Mouse (Mus musculus) MEL (cell line): ENCODE data around the gene Dnajc10. TPM values are rescaled to one million over a fixed set of nuclear protein-coding genes. Genes with fewer than 3 reads are reported as not detected.

Source experiments
- DNase-seq: peaks from one replicate; pipeline ENCODE4 v3.0.0; 2011; ENCODE audit warnings: low read depth, low spot score
- H3K27ac ChIP-seq: 2 replicates; pipeline ENCODE4 v1.5.1; 2012; ENCODE audit warnings: low read depth, mild to moderate bottlenecking, control low read depth, low read length, moderate library complexity; ENCODE audit not compliant: control insufficient read depth
- H3K27me3 ChIP-seq, 2 experiments: fragments of 150-350 bp in 1 of 2; sonication (generic) in 1 of 2; 2 replicates each; pipeline ENCODE4 v1.6.1; 2012; ENCODE audit warnings: low read length in 2 of 2, mild to moderate bottlenecking in 2 of 2, improper control_type of control experiment in 1 of 2, moderate library complexity in 1 of 2; ENCODE audit not compliant: insufficient read depth in 2 of 2, control insufficient read depth in 1 of 2
- H3K36me3 ChIP-seq, 2 experiments: 2 replicates each; pipeline ENCODE4 v1.6.1; 2012 to 2014; ENCODE audit warnings: low read length in 2 of 2, improper control_type of control experiment in 1 of 2, inconsistent platforms in 1 of 2, mild to moderate bottlenecking in 1 of 2; ENCODE audit not compliant: insufficient read depth in 2 of 2, control insufficient read depth in 1 of 2
- H3K4me1 ChIP-seq, 2 experiments: fragments of 150-350 bp in 1 of 2; sonication (generic) in 1 of 2; 2 replicates each; pipeline ENCODE4 v1.6.1; 2012; ENCODE audit warnings: low read length in 2 of 2, improper control_type of control experiment in 1 of 2, mild to moderate bottlenecking in 1 of 2; ENCODE audit not compliant: insufficient read depth in 2 of 2, control insufficient read depth in 1 of 2
- H3K4me3 ChIP-seq, 2 experiments: fragments of 150-350 bp in 1 of 2; sonication (generic) in 1 of 2; 2 replicates each; pipeline ENCODE4 v1.5.1; 2012; ENCODE audit warnings: low read depth in 2 of 2, low read length in 2 of 2, mild to moderate bottlenecking in 2 of 2, moderate library complexity in 2 of 2, control low read depth in 1 of 2, improper control_type of control experiment in 1 of 2; ENCODE audit not compliant: control insufficient read depth in 1 of 2, insufficient read depth in 1 of 2
- H3K79me2 ChIP-seq: 2 replicates; pipeline ENCODE4 v1.6.1; 2012; ENCODE audit warnings: mild to moderate bottlenecking, low read length, moderate library complexity; ENCODE audit not compliant: control insufficient read depth, poor library complexity, insufficient read depth
- H3K9ac ChIP-seq: 2 replicates; pipeline ENCODE4 v1.6.1; 2012; ENCODE audit warnings: low read depth, mild to moderate bottlenecking, control low read depth, low read length, moderate library complexity; ENCODE audit not compliant: control insufficient read depth, poor library complexity, severe bottlenecking
- H3K9me3 ChIP-seq: fragments of 150-350 bp; sonication (generic); replicated peaks from 2 replicates; pipeline ENCODE4 v1.6.1; 2012; ENCODE audit warnings: mild to moderate bottlenecking, low read length, improper control_type of control experiment, moderate library complexity; ENCODE audit not compliant: insufficient read depth
- CHD1 ChIP-seq: IDR thresholded peaks from 2 replicates; pipeline ENCODE4 v1.6.1; 2012; ENCODE audit warnings: low read depth, mild to moderate bottlenecking, inconsistent platforms, low read length, improper control_type of control experiment
- CHD2 ChIP-seq: IDR thresholded peaks from 2 replicates; pipeline ENCODE4 v1.6.1; 2011; ENCODE audit warnings: low read length, improper control_type of control experiment
- CTCF ChIP-seq, 3 experiments: IDR thresholded peaks in 2 of 3; conservative IDR thresholded peaks in 1 of 3; 2 replicates each; pipeline ENCODE4 v1.5.1; 2011 to 2012; ENCODE audit warnings: low read length in 3 of 3, low read depth in 2 of 3, mild to moderate bottlenecking in 2 of 3, improper control_type of control experiment in 1 of 3, inconsistent platforms in 1 of 3, mixed read lengths in 1 of 3, moderate library complexity in 1 of 3; ENCODE audit not compliant: control insufficient read depth in 1 of 3, insufficient read depth in 1 of 3, poor library complexity in 1 of 3, severe bottlenecking in 1 of 3
- E2F4 ChIP-seq: IDR thresholded peaks from 2 replicates; pipeline ENCODE4 v1.6.1; 2011; ENCODE audit warnings: low read depth, low read length, improper control_type of control experiment, borderline replicate concordance
- EP300 ChIP-seq, 2 experiments: IDR thresholded peaks; 2 replicates each; pipeline ENCODE4 v1.6.1; 2011; ENCODE audit warnings: improper control_type of control experiment in 2 of 2, low read length in 2 of 2, low read depth in 1 of 2, mild to moderate bottlenecking in 1 of 2
- HCFC1 ChIP-seq: IDR thresholded peaks from 2 replicates; pipeline ENCODE4 v1.6.1; 2012; ENCODE audit warnings: low read depth, mild to moderate bottlenecking, inconsistent platforms, low read length, improper control_type of control experiment, moderate library complexity
- JUND ChIP-seq: IDR thresholded peaks from 2 replicates; pipeline ENCODE4 v1.6.1; 2011; ENCODE audit warnings: low read depth, mild to moderate bottlenecking, improper control_type of control experiment, low read length
- MAFK ChIP-seq: IDR thresholded peaks from 2 replicates; pipeline ENCODE4 v1.6.1; 2011; ENCODE audit warnings: low read depth, mild to moderate bottlenecking, low read length, improper control_type of control experiment, borderline replicate concordance
- MYB ChIP-seq: IDR thresholded peaks from 2 replicates; pipeline ENCODE4 v1.6.1; 2011; ENCODE audit warnings: mild to moderate bottlenecking, low read depth, low read length, improper control_type of control experiment
- NELFE ChIP-seq: IDR thresholded peaks from 2 replicates; pipeline ENCODE4 v1.6.1; 2011; ENCODE audit warnings: low read depth, low read length, improper control_type of control experiment
- POLR2A ChIP-seq, 2 experiments: IDR thresholded peaks; 2 replicates each; pipeline ENCODE4 v1.6.1; 2011 to 2012; ENCODE audit warnings: low read length in 2 of 2, mild to moderate bottlenecking in 2 of 2, control low read depth in 1 of 2, improper control_type of control experiment in 1 of 2, low read depth in 1 of 2, moderate library complexity in 1 of 2; ENCODE audit not compliant: control insufficient read depth in 1 of 2, insufficient read depth in 1 of 2, poor library complexity in 1 of 2
- POLR2AphosphoS2 ChIP-seq: IDR thresholded peaks from 2 replicates; pipeline ENCODE4 v1.6.1; 2011; ENCODE audit warnings: low read length, improper control_type of control experiment
- RCOR1 ChIP-seq: IDR thresholded peaks from 2 replicates; pipeline ENCODE4 v1.6.1; 2012; ENCODE audit warnings: low read depth, mild to moderate bottlenecking, inconsistent platforms, low read length, improper control_type of control experiment
- SIN3A ChIP-seq: IDR thresholded peaks from 2 replicates; pipeline ENCODE4 v1.6.1; 2012; ENCODE audit warnings: low read length, improper control_type of control experiment, inconsistent platforms
- TAL1 ChIP-seq: IDR thresholded peaks from 2 replicates; pipeline ENCODE4 v1.6.1; 2012; ENCODE audit warnings: mild to moderate bottlenecking, inconsistent platforms, low read length, moderate library complexity, mixed read lengths
- TBP ChIP-seq: IDR thresholded peaks from 2 replicates; pipeline ENCODE4 v1.8.0; 2011; ENCODE audit warnings: low read depth, low read length, improper control_type of control experiment
- UBTF ChIP-seq: IDR thresholded peaks from 2 replicates; pipeline ENCODE4 v1.6.1; 2012; ENCODE audit warnings: low read depth, mild to moderate bottlenecking, inconsistent platforms, low read length, improper control_type of control experiment, moderate library complexity, borderline replicate concordance; ENCODE audit not compliant: insufficient read depth
- USF1 ChIP-seq: IDR thresholded peaks from 2 replicates; pipeline ENCODE4 v1.6.1; 2014; ENCODE audit warnings: low read depth, mild to moderate bottlenecking, inconsistent platforms, low read length, improper control_type of control experiment, moderate library complexity
- USF2 ChIP-seq, 2 experiments: IDR thresholded peaks; 2 replicates each; pipeline ENCODE4 v1.6.1; 2011 to 2012; ENCODE audit warnings: improper control_type of control experiment in 2 of 2, low read length in 2 of 2, borderline replicate concordance in 1 of 2, inconsistent platforms in 1 of 2, low read depth in 1 of 2, mild to moderate bottlenecking in 1 of 2; ENCODE audit not compliant: insufficient read depth in 1 of 2
- ZKSCAN1 ChIP-seq: IDR thresholded peaks from 2 replicates; pipeline ENCODE4 v1.6.1; 2012; ENCODE audit warnings: low read depth, mild to moderate bottlenecking, inconsistent platforms, low read length, improper control_type of control experiment, moderate library complexity
- ZMIZ1 ChIP-seq: IDR thresholded peaks from 2 replicates; pipeline ENCODE4 v1.6.1; 2012; ENCODE audit warnings: low read depth, mild to moderate bottlenecking, inconsistent platforms, low read length, improper control_type of control experiment, moderate library complexity
- polyA plus RNA-seq, 2 experiments: library from polyadenylated mRNA; stranded (reverse) in 1 of 2; unstranded in 1 of 2; fragments of >175 nt in 1 of 2; fragments of >200 nt in 1 of 2; gene quantifications; 2 replicates each; pipeline versions ENCODE4 v1.2.1 to v1.2.4; 2012; ENCODE audit warnings: low replicate concordance in 2 of 2, low read depth in 1 of 2; ENCODE audit not compliant: insufficient read length in 2 of 2, insufficient read depth in 1 of 2, missing spikeins in 1 of 2
- total RNA-seq: library from RNA; depleted of rRNA; stranded (reverse); fragments of 300-350 nt; gene quantifications from 2 replicates; pipeline ENCODE4 v1.2.3, GENCODE M21; 2012; rRNA removed

The Dnajc10 gene
- total and polyA plus RNA-seq, 3 experiments: 35.9 to 53.9 (median 51.8) TPM

- peaks cover 0 to 3% of the 10 kb centered on the region in 2 experiments; a peak in 3 of 4 replicates for H3K27me3 ChIP-seq
These were observed 81.6 kb downstream of the Dnajc10 start for GRCm38 (mm10) chr2:80396864-80397263.

GRCm38 (mm10) chr2:80398595-80399099 lies 83.4 kb downstream of the Dnajc10 start:
- TF ChIP-seq NELFE (no peak), TAL1 (no peak), CHD1 (no peak), POLR2AphosphoS2 (no peak), E2F4 (no peak), ZKSCAN1 (no peak), USF1 (no peak), SIN3A (no peak), MAFK (no peak)
- Histone ChIP-seq H3K4me3 (no peak overlapping the region), H3K9ac (no peak overlapping the region), H3K36me3 (no peaks in the 10 kb centered on the region), H3K27ac (no peak overlapping the region), H3K27me3 (peaks cover 0 to 3% of the 10 kb centered on the region in 2 experiments; a peak in 3 of 4 replicates), H3K9me3 (no peaks in the 10 kb centered on the region), H3K79me2 (no peaks in the 10 kb centered on the region), H3K4me1 (no peaks in the 10 kb centered on the region)
- DNase-seq: no peak

More at GRCm38 (mm10) chr2:80396864-80397263, 81.6 kb downstream of the Dnajc10 start:
- no peak overlapping the region for H3K27ac ChIP-seq
- H3K36me3 ChIP-seq: no peaks in the 10 kb centered on the region
- no peak for DNase-seq
- H3K9ac ChIP-seq: no peak overlapping the region
- no peaks in the 10 kb centered on the region for H3K4me1 ChIP-seq
- no peaks in the 10 kb centered on the region for H3K79me2 ChIP-seq
- no peaks in the 10 kb centered on the region for H3K9me3 ChIP-seq
- H3K4me3 ChIP-seq: no peak overlapping the region
- TF ChIP-seq TBP (no peak), EP300 (IDR thresholded peaks at IDR 0.05; ENCODE audit: low read depth in 1 of 2, low read length in 2 of 2) (no peak), CTCF (IDR thresholded peaks at IDR 0.05 in 2 of 3, conservative IDR thresholded peaks at IDR 0.05 in 1 of 3; ENCODE audit: control insufficient read depth in 1 of 3, insufficient read depth in 1 of 3, low read depth in 2 of 3, low read length in 3 of 3, poor library complexity in 1 of 3, severe bottlenecking in 1 of 3) (no peak), HCFC1 (no peak), MAFK (no peak), E2F4 (no peak), NELFE (no peak), ZKSCAN1 (no peak), ZMIZ1 (no peak), MYB (no peak), CHD1 (no peak), POLR2A (IDR thresholded peaks at IDR 0.05; ENCODE audit: control insufficient read depth in 1 of 2, insufficient read depth in 1 of 2, low read depth in 1 of 2, low read length in 2 of 2, poor library complexity in 1 of 2) (no peak), CHD2 (no peak), JUND (no peak), UBTF (no peak), RCOR1 (no peak), POLR2AphosphoS2 (no peak), USF2 (IDR thresholded peaks at IDR 0.05; ENCODE audit: borderline replicate concordance in 1 of 2, insufficient read depth in 1 of 2, low read depth in 1 of 2, low read length in 2 of 2) (no peak)

Other genes with a start within 250 kb of the Dnajc10 start
- gene Pde1a, start 186.0 kb upstream of the Dnajc10 start, total RNA-seq: not detected in 2 replicates
- gene Pde1a, start 186.0 kb upstream of the Dnajc10 start, polyA plus RNA-seq: not detected
- not detected in 2 replicates for gene Prdx6b, start 23.0 kb upstream of the Dnajc10 start, total RNA-seq
- not detected for gene Prdx6b, start 23.0 kb upstream of the Dnajc10 start, polyA plus RNA-seq
- not detected in 2 replicates for gene Frzb, start 132.2 kb downstream of the Dnajc10 start, total RNA-seq
- gene Frzb, start 132.2 kb downstream of the Dnajc10 start, polyA plus RNA-seq: not detected